13 mouse cellular contexts compared by ENCODE assay signal in the genomic region with DNA sequence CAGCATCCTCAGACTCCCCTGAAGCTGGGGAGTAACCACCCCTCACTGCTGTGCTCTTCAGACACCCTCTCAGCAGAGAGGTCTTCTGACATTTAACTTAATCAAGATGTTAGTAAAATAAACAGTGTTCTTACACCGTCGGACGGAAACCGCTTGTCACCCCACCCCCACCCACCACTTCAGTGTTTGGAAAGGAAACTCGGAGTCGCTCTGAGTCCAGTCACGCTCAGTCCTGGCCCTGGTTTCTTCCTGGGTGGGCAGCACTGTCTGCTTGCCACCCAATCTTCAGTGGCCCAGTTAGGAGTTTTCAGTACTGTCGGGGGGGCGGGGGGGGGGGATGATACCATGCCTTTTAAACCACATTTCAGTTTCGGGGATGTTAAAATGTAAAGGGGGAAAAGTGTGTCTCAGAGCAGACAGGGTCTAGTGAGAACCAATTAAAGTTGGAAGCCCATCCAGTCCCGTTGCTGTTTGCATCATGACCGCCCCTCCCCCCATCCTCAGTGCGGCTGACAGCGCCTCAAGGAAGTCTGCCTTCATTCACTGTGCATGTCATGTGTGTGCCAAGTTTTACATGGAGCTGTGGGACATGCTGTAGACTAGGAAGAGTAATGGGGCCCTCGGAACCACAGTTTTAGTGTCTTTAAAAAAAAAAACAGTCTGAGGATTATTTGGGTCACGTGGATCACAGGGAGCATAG.
DNase-seq lines count a peak whose midpoint lies in the region; ATAC-seq and TF ChIP-seq lines count a peak whose summit lies in the region.
"Had no signal": no experiment of that assay in that cellular context is flagged by ENCODE, and none has a peak within 500 bp of the region (broad histone marks: within the 10 kb centered on the region; RNA-seq: fewer than 3 reads in every experiment).

No protein-coding gene starts in this region.

- no peak for TF ChIP-seq EP300 in liver, postnatal 0 days (IDR thresholded peaks at IDR 0.05; ENCODE audit: low read depth)

- no peak overlapping the region for H3K9ac ChIP-seq in intestine, embryonic 14.5 days (ENCODE audit: low read length)
- no peak overlapping the region for H3K9ac ChIP-seq in intestine, embryonic 16.5 days (ENCODE audit: low read depth, low read length)
- no peak overlapping the region for H3K9ac ChIP-seq in midbrain, embryonic 11.5 days (ENCODE audit: low read length)
- H3K9ac ChIP-seq in midbrain, postnatal 0 days (replicated peaks; ENCODE audit: low read length, poor library complexity, severe bottlenecking) = no peak overlapping the region
- no peak overlapping the region for H3K9ac ChIP-seq in forebrain, postnatal 0 days
- H3K9ac ChIP-seq in liver, postnatal 0 days (replicated peaks) = no peak overlapping the region
- H3K9ac ChIP-seq: embryonic facial prominence, embryonic 12.5 days had no signal

- no peaks in the 10 kb centered on the region for H3K27me3 ChIP-seq in intestine, embryonic 14.5 days (replicated peaks; ENCODE audit: control insufficient read depth, insufficient read depth, low read length)
- no peaks in the 10 kb centered on the region for H3K27me3 ChIP-seq in intestine, embryonic 16.5 days (replicated peaks; ENCODE audit: control insufficient read depth, insufficient read depth, low read length)
- H3K27me3 ChIP-seq in midbrain, embryonic 11.5 days (ENCODE audit: control insufficient read depth, insufficient read depth, low read length) = no peaks in the 10 kb centered on the region
- no peaks in the 10 kb centered on the region for H3K27me3 ChIP-seq in midbrain, postnatal 0 days (ENCODE audit: insufficient read depth, low read length)
- H3K27me3 ChIP-seq in forebrain, postnatal 0 days (ENCODE audit: insufficient read depth, low read length) = no peaks in the 10 kb centered on the region
- H3K27me3 ChIP-seq in liver, postnatal 0 days (ENCODE audit: insufficient read depth, low read length) = no peaks in the 10 kb centered on the region
- H3K27me3 ChIP-seq: embryonic facial prominence, embryonic 12.5 days; megakaryocyte, embryonic 14.5 days had no signal

- no peak overlapping the region; the same call in 1 of the 2 replicates for H3K27ac ChIP-seq in intestine, embryonic 14.5 days (ENCODE audit: low read depth)
- no peak overlapping the region for H3K27ac ChIP-seq in intestine, embryonic 16.5 days (ENCODE audit: low read length)
- H3K27ac ChIP-seq in midbrain, embryonic 11.5 days (ENCODE audit: low read depth, low read length) = no peak overlapping the region
- H3K27ac ChIP-seq in midbrain, postnatal 0 days (ENCODE audit: low read depth, low read length) = no peak overlapping the region
- no peak overlapping the region for H3K27ac ChIP-seq in forebrain, postnatal 0 days (ENCODE audit: low read depth, low read length)
- H3K27ac ChIP-seq in liver, postnatal 0 days (ENCODE audit: low read depth) = no peak overlapping the region
- H3K27ac ChIP-seq: embryonic facial prominence, embryonic 12.5 days; gastrocnemius, adult 2 months had no signal

- WGBS in intestine, embryonic 14.5 days = 49% methylated on average over 16 of the region's 16 CpGs
- WGBS in intestine, embryonic 16.5 days = 55% methylated on average over 16 of the region's 16 CpGs
- WGBS in midbrain, embryonic 11.5 days = 86% methylated on average over 16 of the region's 16 CpGs
- WGBS in midbrain, postnatal 0 days = 75% methylated on average over 16 of the region's 16 CpGs
- 68% methylated on average over 16 of the region's 16 CpGs for WGBS in forebrain, postnatal 0 days
- WGBS in liver, postnatal 0 days (ENCODE audit: insufficient replicate concordance) = 83% methylated on average over 16 of the region's 16 CpGs

- no peak overlapping the region for H3K4me3 ChIP-seq in intestine, embryonic 14.5 days (ENCODE audit: low read depth, low read length)
- no peak overlapping the region for H3K4me3 ChIP-seq in intestine, embryonic 16.5 days (ENCODE audit: low read length)
- no peak overlapping the region for H3K4me3 ChIP-seq in midbrain, embryonic 11.5 days (ENCODE audit: low read depth, low read length)
- H3K4me3 ChIP-seq in midbrain, postnatal 0 days (ENCODE audit: low read depth, low read length) = no peak overlapping the region
- no peak overlapping the region for H3K4me3 ChIP-seq in forebrain, postnatal 0 days (ENCODE audit: low read depth, low read length)
- H3K4me3 ChIP-seq in liver, postnatal 0 days (ENCODE audit: low read depth, low read length) = no peak overlapping the region
- H3K4me3 ChIP-seq: embryonic facial prominence, embryonic 12.5 days; megakaryocyte, embryonic 14.5 days had no signal

- no peak overlapping the region for H3K4me2 ChIP-seq in intestine, embryonic 14.5 days (ENCODE audit: low read length)
- H3K4me2 ChIP-seq in intestine, embryonic 16.5 days (ENCODE audit: low read depth, low read length) = no peak overlapping the region
- no peak overlapping the region for H3K4me2 ChIP-seq in midbrain, embryonic 11.5 days
- H3K4me2 ChIP-seq in midbrain, postnatal 0 days (ENCODE audit: low read depth, low read length, poor library complexity, severe bottlenecking) = no peak overlapping the region
- H3K4me2 ChIP-seq in forebrain, postnatal 0 days (ENCODE audit: low read depth) = no peak overlapping the region
- H3K4me2 ChIP-seq in liver, postnatal 0 days (ENCODE audit: low read depth, low read length) = no peak overlapping the region
- H3K4me2 ChIP-seq: embryonic facial prominence, embryonic 12.5 days had no signal

- no peak for TF ChIP-seq CTCF in midbrain, postnatal 0 days (IDR thresholded peaks at IDR 0.05)
- TF ChIP-seq CTCF in brain, embryonic 14.5 days (IDR thresholded peaks at IDR 0.05; ENCODE audit: borderline replicate concordance, extremely low read depth, insufficient read depth, insufficient read length) = no peak
- no peak for TF ChIP-seq CTCF in forebrain, postnatal 0 days (IDR thresholded peaks at IDR 0.05; ENCODE audit: low read depth)
- TF ChIP-seq CTCF in liver, postnatal 0 days (IDR thresholded peaks at IDR 0.05; ENCODE audit: low read depth) = no peak

- H3K4me1 ChIP-seq in intestine, embryonic 14.5 days (replicated peaks; ENCODE audit: control insufficient read depth, insufficient read depth, low read length) = 0 out of 2 replicates have a peak, but pooled peaks cover 2% of the 10 kb centered on the region
- H3K4me1 ChIP-seq in intestine, embryonic 16.5 days (ENCODE audit: control insufficient read depth, insufficient read depth, low read length) = no peaks in the 10 kb centered on the region; the same call in 1 of the 2 replicates
- no peaks in the 10 kb centered on the region for H3K4me1 ChIP-seq in midbrain, embryonic 11.5 days (ENCODE audit: control insufficient read depth, insufficient read depth, low read length)
- H3K4me1 ChIP-seq in midbrain, postnatal 0 days (ENCODE audit: insufficient read depth, low read length) = no peaks in the 10 kb centered on the region
- H3K4me1 ChIP-seq in forebrain, postnatal 0 days (ENCODE audit: insufficient read depth) = 0 out of 2 replicates have a peak, but pooled peaks cover 4% of the 10 kb centered on the region
- no peaks in the 10 kb centered on the region for H3K4me1 ChIP-seq in liver, postnatal 0 days (ENCODE audit: insufficient read depth)
- H3K4me1 ChIP-seq: megakaryocyte, embryonic 14.5 days had no signal

- no peak for DNase-seq in intestine, embryonic 14.5 days (ENCODE audit: low spot score)
- DNase-seq in midbrain, embryonic 11.5 days (ENCODE audit: low spot score, missing footprints) = no peak
- no peak for DNase-seq in midbrain, postnatal 0 days (ENCODE audit: low spot score)
- peak; percentile 74 for DNase-seq in brain, embryonic 14.5 days (ENCODE audit: low read depth)
- DNase-seq in forebrain, postnatal 0 days = no peak
- DNase-seq in liver, postnatal 0 days = no peak
- DNase-seq: gastrocnemius, adult 2 months; layer of hippocampus, adult 9-11 months; spleen, adult 18-20 months had no signal

- no peak for TF ChIP-seq POLR2A in brain, embryonic 14.5 days (IDR thresholded peaks at IDR 0.05; ENCODE audit: borderline replicate concordance, extremely low read depth, insufficient read depth, insufficient read length, poor library complexity, severe bottlenecking)

- peak; percentile 60; the same call in 1 of the 2 replicates for ATAC-seq in intestine, embryonic 14.5 days (replicated peaks; ENCODE audit: low FRiP score, low TSS enrichment, low read depth)
- no peak; the same call in 1 of the 2 replicates for ATAC-seq in intestine, embryonic 16.5 days
- ATAC-seq in midbrain, embryonic 11.5 days (ENCODE audit: low FRiP score) = 0 out of 2 replicates have a peak, but pooled peaks have one; percentile 30
- no peak; the same call in 1 of the 2 replicates for ATAC-seq in midbrain, postnatal 0 days (ENCODE audit: low FRiP score)
- peak; percentile 27; the same call in 1 of the 2 replicates for ATAC-seq in forebrain, postnatal 0 days
- ATAC-seq in liver, postnatal 0 days = no peak

- peaks cover 4% of the 10 kb centered on the region for H3K9me3 ChIP-seq in intestine, embryonic 14.5 days (ENCODE audit: control insufficient read depth, low read length)
- no peaks in the 10 kb centered on the region for H3K9me3 ChIP-seq in intestine, embryonic 16.5 days (ENCODE audit: control insufficient read depth, low read length)
- no peaks in the 10 kb centered on the region; the same call in 1 of the 2 replicates for H3K9me3 ChIP-seq in midbrain, embryonic 11.5 days (ENCODE audit: control insufficient read depth, low read length)
- H3K9me3 ChIP-seq in midbrain, postnatal 0 days (ENCODE audit: low read length) = no peaks in the 10 kb centered on the region
- H3K9me3 ChIP-seq in forebrain, postnatal 0 days (ENCODE audit: low read length) = no peaks in the 10 kb centered on the region
- H3K9me3 ChIP-seq in liver, postnatal 0 days (ENCODE audit: low read length) = no peaks in the 10 kb centered on the region
- H3K9me3 ChIP-seq: embryonic facial prominence, embryonic 12.5 days; G1E had no signal

- H3K36me3 ChIP-seq in intestine, embryonic 14.5 days (ENCODE audit: control insufficient read depth, insufficient read depth, low read length) = no peaks in the 10 kb centered on the region
- no peaks in the 10 kb centered on the region for H3K36me3 ChIP-seq in intestine, embryonic 16.5 days (ENCODE audit: control insufficient read depth, insufficient read depth, low read length)
- no peaks in the 10 kb centered on the region for H3K36me3 ChIP-seq in midbrain, embryonic 11.5 days (ENCODE audit: control insufficient read depth, insufficient read depth, low read length)
- H3K36me3 ChIP-seq in midbrain, postnatal 0 days (ENCODE audit: insufficient read depth, low read length) = no peaks in the 10 kb centered on the region
- 0 out of 2 replicates have a peak, but pooled peaks cover 5% of the 10 kb centered on the region for H3K36me3 ChIP-seq in forebrain, postnatal 0 days (ENCODE audit: insufficient read depth)
- no peaks in the 10 kb centered on the region for H3K36me3 ChIP-seq in liver, postnatal 0 days (replicated peaks; ENCODE audit: insufficient read depth, low read length)
- H3K36me3 ChIP-seq: embryonic facial prominence, embryonic 12.5 days; G1E had no signal

Comparison
In these comparisons a context has a peak if more than half of its experiments do, and no peak if none do; other contexts are left out.
1. ATAC-seq: peak in intestine, embryonic 14.5 days (single experiment), midbrain, embryonic 11.5 days (single experiment) and forebrain, postnatal 0 days (single experiment); none in intestine, embryonic 16.5 days (single experiment), midbrain, postnatal 0 days (single experiment) and liver, postnatal 0 days (single experiment).